In genomic region chr4:9110355-9110754, GRCm38 (mm10) we compare ENCODE assay signal across 11 mouse cellular contexts.
DNase-seq lines count a peak whose midpoint lies in the region; ATAC-seq and TF ChIP-seq lines count a peak whose summit lies in the region.
"Had no signal": no experiment of that assay in that cellular context is flagged by ENCODE, and none has a peak within 500 bp of the region (broad histone marks: within the 10 kb centered on the region; RNA-seq: fewer than 3 reads in every experiment).

No protein-coding gene starts in this region.

- H3K9ac ChIP-seq in liver, adult 2 months (ENCODE audit: low read depth, low read length) = no peak overlapping the region
- H3K9ac ChIP-seq in liver, embryonic 11.5 days (ENCODE audit: low read depth, low read length) = no peak overlapping the region
- H3K9ac ChIP-seq in lung, embryonic 14.5 days = no peak overlapping the region
- H3K9ac ChIP-seq: embryonic facial prominence, embryonic 15.5 days; heart, embryonic 13.5 days had no signal

- H3K4me1 ChIP-seq in liver, adult 2 months (ENCODE audit: control insufficient read depth, insufficient read depth, low read length) = peaks cover 4% of the 10 kb centered on the region
- no peaks in the 10 kb centered on the region; the same call in 1 of the 2 replicates for H3K4me1 ChIP-seq in liver, embryonic 11.5 days (replicated peaks; ENCODE audit: control insufficient read depth, insufficient read depth, low read length)
- H3K4me1 ChIP-seq in lung, embryonic 14.5 days (ENCODE audit: insufficient read depth) = no peaks in the 10 kb centered on the region
- H3K4me1 ChIP-seq: embryonic facial prominence, embryonic 15.5 days; heart, embryonic 13.5 days had no signal

- WGBS in liver, adult 2 months = 4% methylated on average over 7 of the region's 7 CpGs
- WGBS in liver, embryonic 11.5 days = 42% methylated on average over 7 of the region's 7 CpGs
- WGBS in lung, embryonic 14.5 days = 38% methylated on average over 7 of the region's 7 CpGs

- no peak for TF ChIP-seq POLR2A in liver, adult 2 months (IDR thresholded peaks at IDR 0.05; ENCODE audit: extremely low read depth, insufficient read depth, low read length)
- TF ChIP-seq POLR2A in myocyte (IDR thresholded peaks at IDR 0.05; ENCODE audit: insufficient read length, low read depth) = no peak

- H3K4me2 ChIP-seq in liver, embryonic 11.5 days = no peak overlapping the region
- H3K4me2 ChIP-seq in lung, embryonic 14.5 days = no peak overlapping the region
- no peak overlapping the region for H3K4me2 ChIP-seq in myocyte (ENCODE audit: low read depth)
- H3K4me2 ChIP-seq: embryonic facial prominence, embryonic 15.5 days; heart, embryonic 13.5 days; midbrain, embryonic 11.5 days had no signal

- H3K27me3 ChIP-seq in liver, adult 2 months (ENCODE audit: control insufficient read depth, insufficient read depth, low read length) = no peaks in the 10 kb centered on the region
- H3K27me3 ChIP-seq in liver, embryonic 11.5 days (replicated peaks; ENCODE audit: control insufficient read depth, insufficient read depth, low read length) = no peaks in the 10 kb centered on the region
- no peaks in the 10 kb centered on the region for H3K27me3 ChIP-seq in lung, embryonic 14.5 days (ENCODE audit: insufficient read depth, low read length)
- no peaks in the 10 kb centered on the region for H3K27me3 ChIP-seq in myocyte (ENCODE audit: control insufficient read depth, insufficient read depth, insufficient read length)
- H3K27me3 ChIP-seq: embryonic facial prominence, embryonic 15.5 days; heart, embryonic 13.5 days had no signal

- DNase-seq in adrenal gland, adult 8-10 months = peak; percentile 16
- no peak for DNase-seq in adrenal gland, adult 18-20 months (ENCODE audit: low spot score in 2 of 2)
- DNase-seq in liver, adult 2 months (ENCODE audit: extremely low read depth, low read depth, low spot score) = peak; percentile 81
- DNase-seq in liver, embryonic 11.5 days (ENCODE audit: low spot score) = no peak
- peak; percentile 93 for DNase-seq in lung, embryonic 14.5 days
- no peak for DNase-seq in testis, postnatal 14 days (ENCODE audit: low spot score)
- no peak for DNase-seq in right cerebral cortex, postnatal 36 days (ENCODE audit: low spot score in 2 of 2)

- TF ChIP-seq CTCF in liver, adult 2 months (IDR thresholded peaks at IDR 0.05; ENCODE audit: low read depth, low read length) = no peak
- TF ChIP-seq CTCF in lung, embryonic 14.5 days (IDR thresholded peaks at IDR 0.05; ENCODE audit: low read depth) = no peak

- no peak for ATAC-seq in liver, embryonic 11.5 days (replicated peaks; ENCODE audit: low FRiP score)
- 0 out of 2 replicates have a peak, but pooled peaks have one; percentile 56 for ATAC-seq in lung, embryonic 14.5 days (ENCODE audit: insufficient read depth)

- no peak overlapping the region for H3ac ChIP-seq in myocyte (ENCODE audit: control insufficient read depth, insufficient read length)

- H3K27ac ChIP-seq in liver, adult 2 months (replicated peaks; ENCODE audit: insufficient read depth, low read depth, low read length) = no peak overlapping the region
- no peak overlapping the region for H3K27ac ChIP-seq in liver, embryonic 11.5 days (ENCODE audit: low read depth, low read length)
- no peak overlapping the region for H3K27ac ChIP-seq in lung, embryonic 14.5 days (ENCODE audit: low read depth)
- H3K27ac ChIP-seq: embryonic facial prominence, embryonic 15.5 days; heart, embryonic 13.5 days had no signal

- H3K79me2 ChIP-seq in liver, adult 2 months (ENCODE audit: control insufficient read depth, insufficient read depth, low read length) = no peaks in the 10 kb centered on the region
- H3K79me2 ChIP-seq in myocyte (ENCODE audit: control insufficient read depth, insufficient read depth) = no peaks in the 10 kb centered on the region

- H3K4me3 ChIP-seq in liver, adult 2 months (ENCODE audit: insufficient read depth, low read depth, low read length) = no peak overlapping the region
- H3K4me3 ChIP-seq in liver, embryonic 11.5 days (ENCODE audit: low read depth, low read length) = no peak overlapping the region
- H3K4me3 ChIP-seq in lung, embryonic 14.5 days (ENCODE audit: low read depth, low read length) = no peak overlapping the region
- H3K4me3 ChIP-seq in myocyte = no peak overlapping the region
- H3K4me3 ChIP-seq: embryonic facial prominence, embryonic 15.5 days; heart, embryonic 13.5 days had no signal

- H3K9me3 ChIP-seq in liver, embryonic 11.5 days (ENCODE audit: control insufficient read depth, low read length) = no peaks in the 10 kb centered on the region
- H3K9me3 ChIP-seq in lung, embryonic 14.5 days (ENCODE audit: low read depth, low read length) = no peaks in the 10 kb centered on the region
- H3K9me3 ChIP-seq: embryonic facial prominence, embryonic 15.5 days; heart, embryonic 13.5 days had no signal

- H3K36me3 ChIP-seq in liver, adult 2 months (ENCODE audit: control insufficient read depth, insufficient read depth, low read length) = no peaks in the 10 kb centered on the region
- no peaks in the 10 kb centered on the region for H3K36me3 ChIP-seq in liver, embryonic 11.5 days (ENCODE audit: control insufficient read depth, insufficient read depth, low read length)
- no peaks in the 10 kb centered on the region for H3K36me3 ChIP-seq in lung, embryonic 14.5 days (ENCODE audit: insufficient read depth)
- no peaks in the 10 kb centered on the region for H3K36me3 ChIP-seq in myocyte (ENCODE audit: control insufficient read depth, insufficient read depth)
- H3K36me3 ChIP-seq: embryonic facial prominence, embryonic 15.5 days; heart, embryonic 13.5 days had no signal

TF ChIP-seq in myocyte, 11 proteins besides CTCF, POLR2A, EP300 and RAD21:
- TF ChIP-seq MYOG (IDR thresholded peaks at IDR 0.05; ENCODE audit: control insufficient read depth in 1 of 3, insufficient read depth in 1 of 3, insufficient read length in 2 of 3, low read depth in 2 of 3) (no peak), CEBPB (IDR thresholded peaks at IDR 0.05; ENCODE audit: insufficient read depth, poor library complexity, severe bottlenecking) (peak; percentile 51), TCF12 (IDR thresholded peaks at IDR 0.05; ENCODE audit: insufficient read depth, poor library complexity, severe bottlenecking) (no peak)

Comparison
In these comparisons a context has a peak if more than half of its experiments do, and no peak if none do; other contexts are left out.
1. DNase-seq: peak in adrenal gland, adult 8-10 months (single experiment), liver, adult 2 months (single experiment) and lung, embryonic 14.5 days (single experiment); none in adrenal gland, adult 18-20 months (0 of 2), liver, embryonic 11.5 days (single experiment), testis, postnatal 14 days (single experiment) and right cerebral cortex, postnatal 36 days (0 of 2).